Mouse (Mus musculus) v-Abl transformed pro-B cells (cell line): Measurements from ENCODE around the gene Lgals12.

Experiments
- in situ Hi-C, 2 experiments: fragments of 400-800 bp; cut with MboI; formaldehyde crosslinking; loops; one replicate each; pipeline ENCODE4 v1.15.1; 2025; ENCODE audit not compliant: unreplicated experiment in 2 of 2

Gene Lgals12

GRCm38 (mm10) chr19:7606801-7607689, at the start of gene Lgals12:
Gene Lgals12 (minus strand): TSS chr19:7607193.
- in situ Hi-C loops = no loop called here

GRCm38 (mm10) chr19:7648913-7649666, 42.1 kb upstream of the Lgals12 start:
- in situ Hi-C loops = no loop called here

- in situ Hi-C loops = no loop called here
Measured at GRCm38 (mm10) chr19:7633786-7634185, 26.8 kb upstream of the Lgals12 start.

DNA sequence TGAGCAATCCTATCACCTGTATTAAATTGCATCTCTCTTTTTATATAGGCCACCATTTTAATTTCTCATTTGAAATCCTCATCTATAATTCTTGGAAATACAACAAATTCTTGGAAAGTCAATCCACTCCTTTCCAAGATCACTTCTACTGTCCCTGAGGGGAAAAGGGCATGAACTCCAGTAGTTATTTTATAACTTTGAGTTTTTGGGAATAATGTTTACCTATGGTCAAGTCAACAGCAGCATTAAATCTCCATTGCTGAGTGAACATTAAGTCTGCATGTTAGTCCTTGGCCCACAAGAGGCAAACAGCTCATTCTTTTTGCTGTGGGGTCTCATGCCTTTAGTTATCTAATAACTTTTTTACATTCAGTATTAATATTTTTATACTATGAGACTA, 26.0 kb upstream of the Lgals12 start:
- in situ Hi-C loops = no loop called here

- in situ Hi-C loops = loop anchor here in 1 of 2 experiments (10.0 kb wide), 1 partner anchor 553 kb away; no protein-coding TSS in a partner anchor
Measured at GRCm38 (mm10) chr19:7617696-7618095, 10.7 kb upstream of the Lgals12 start.

DNA sequence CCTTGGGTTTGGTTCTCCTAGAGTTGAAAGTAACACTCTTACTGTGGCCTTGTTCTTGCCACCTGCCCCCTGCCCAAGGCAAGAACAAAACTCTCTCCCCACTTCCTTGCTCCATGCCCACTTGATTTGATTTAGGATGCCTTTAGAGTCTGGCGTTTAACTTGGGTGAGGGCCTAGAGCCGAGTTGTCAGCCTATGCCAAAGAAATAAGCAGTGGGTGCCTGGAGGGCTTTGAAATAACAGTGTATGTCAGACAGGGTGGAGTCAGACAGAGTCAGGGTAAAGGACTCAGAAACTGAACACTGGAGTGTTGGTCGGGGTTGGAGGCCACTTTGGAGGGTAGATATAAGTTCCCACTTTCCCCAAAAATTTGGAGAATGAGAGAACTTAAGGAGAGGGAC, 10.1 kb upstream of the Lgals12 start:
- in situ Hi-C loops = loop anchor here in 1 of 2 experiments (10.0 kb wide), 1 partner anchor 552 kb away; no protein-coding TSS in a partner anchor

- in situ Hi-C loops = loop anchor here in 1 of 2 experiments (10.0 kb wide), 1 partner anchor 552 kb away; no protein-coding TSS in a partner anchor
Measured at GRCm38 (mm10) chr19:7616231-7616930, 9.4 kb upstream of the Lgals12 start.

- in situ Hi-C loops = loop anchor here in 1 of 2 experiments (10.0 kb wide), 1 partner anchor 548 kb away; no protein-coding TSS in a partner anchor
Measured at GRCm38 (mm10) chr19:7613151-7613550, 6.2 kb upstream of the Lgals12 start.

DNA sequence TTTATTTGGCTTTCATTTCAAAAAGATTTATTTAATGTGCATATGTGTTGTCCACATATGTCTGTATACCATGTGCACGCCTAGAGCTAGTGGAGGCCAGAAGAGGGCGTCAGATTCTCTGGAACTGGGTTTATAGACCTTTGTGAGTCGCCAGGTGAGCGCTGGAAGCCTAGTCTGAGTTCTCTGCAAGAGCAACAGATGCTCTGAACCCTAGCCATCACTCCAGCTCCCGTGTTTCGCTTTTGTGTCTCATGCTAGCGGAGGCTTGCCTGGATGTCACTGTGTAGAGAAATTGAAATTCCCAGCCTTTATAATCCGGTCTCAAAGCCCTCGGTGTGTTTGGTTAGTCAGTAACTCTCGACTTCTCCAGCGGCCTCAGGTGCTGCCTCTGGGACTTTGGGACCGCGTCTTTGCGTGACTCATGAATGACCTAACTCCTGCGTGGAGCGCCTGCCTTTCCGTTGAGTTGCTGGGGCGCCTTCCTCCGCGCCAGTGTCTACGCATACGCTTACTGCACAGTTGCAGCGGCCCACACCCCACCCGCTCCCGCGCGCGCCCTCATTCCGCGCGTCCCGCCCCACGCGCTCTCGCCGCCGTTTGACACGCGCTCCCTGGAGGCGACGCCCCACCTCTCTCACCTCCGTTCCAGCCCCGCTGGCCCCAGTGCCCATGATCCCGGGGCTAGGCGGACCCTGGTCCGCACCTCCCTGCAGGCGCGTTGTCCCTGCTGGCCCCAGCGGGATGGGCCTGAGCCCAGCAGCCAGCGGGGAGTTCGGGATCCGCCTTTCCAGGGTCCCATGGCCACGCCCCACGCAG, 5.2 kb upstream of the Lgals12 start, which contains the start of gene Hrasls5:
Gene Hrasls5, plus strand, starts transcription at position 600 of the 816 bp plus-strand sequence.
- in situ Hi-C loops = loop anchor here in 1 of 2 experiments (10.0 kb wide), 1 partner anchor 547 kb away; no protein-coding TSS in a partner anchor

- in situ Hi-C loops = no loop called here
Measured at GRCm38 (mm10) chr19:7607690-7608201, 753 bp upstream of the Lgals12 start.

DNA sequence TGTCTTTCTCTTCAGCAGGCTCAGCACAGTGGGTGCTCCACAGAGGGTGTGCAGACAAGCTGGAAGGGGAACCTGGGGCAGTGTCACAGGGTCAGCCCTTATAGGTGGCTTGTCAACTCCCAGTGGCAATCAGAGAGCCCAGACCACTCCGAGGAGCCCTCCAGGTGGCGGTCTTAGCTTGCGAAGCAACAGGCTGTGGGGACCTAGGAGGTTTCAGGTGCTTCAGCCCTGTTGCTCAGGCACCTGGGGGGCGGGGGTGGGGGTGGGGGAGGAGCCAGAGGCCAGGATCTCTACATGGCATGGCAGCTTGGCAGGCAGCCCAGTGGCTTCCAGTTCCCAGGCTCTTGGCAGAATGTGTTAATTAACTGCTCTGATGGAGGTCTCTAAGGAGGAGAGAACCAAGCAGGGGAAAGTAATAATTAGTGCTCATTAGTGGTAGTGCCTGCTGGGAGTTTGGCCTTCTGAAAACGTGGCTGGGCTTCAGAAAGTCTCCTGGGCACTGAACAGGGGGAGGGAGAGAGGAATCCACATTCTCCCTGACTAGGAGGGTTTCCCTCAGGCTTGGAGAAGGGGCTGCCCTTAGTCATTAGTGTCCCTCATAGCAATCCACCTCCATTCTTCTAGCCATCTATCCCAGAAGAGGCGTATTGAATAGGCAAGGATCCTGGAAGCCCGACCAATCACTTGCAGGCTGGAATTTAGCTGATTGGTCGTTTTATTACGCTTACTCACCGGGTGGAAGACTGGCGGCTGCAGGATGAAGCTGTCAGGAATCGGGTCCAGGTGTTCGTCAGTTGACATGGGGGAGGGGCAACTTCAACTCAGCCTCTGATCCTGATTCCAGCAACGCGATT, 836 bp downstream of the Lgals12 start:
- in situ Hi-C loops = no loop called here

- in situ Hi-C loops = no loop called here
Measured at GRCm38 (mm10) chr19:7605013-7605412, 2.0 kb downstream of the Lgals12 start.

- in situ Hi-C loops = no loop called here
Measured at GRCm38 (mm10) chr19:7604107-7604506, 2.9 kb downstream of the Lgals12 start.

- in situ Hi-C loops = no loop called here
Measured at GRCm38 (mm10) chr19:7601551-7601950, 5.4 kb downstream of the Lgals12 start.

DNA sequence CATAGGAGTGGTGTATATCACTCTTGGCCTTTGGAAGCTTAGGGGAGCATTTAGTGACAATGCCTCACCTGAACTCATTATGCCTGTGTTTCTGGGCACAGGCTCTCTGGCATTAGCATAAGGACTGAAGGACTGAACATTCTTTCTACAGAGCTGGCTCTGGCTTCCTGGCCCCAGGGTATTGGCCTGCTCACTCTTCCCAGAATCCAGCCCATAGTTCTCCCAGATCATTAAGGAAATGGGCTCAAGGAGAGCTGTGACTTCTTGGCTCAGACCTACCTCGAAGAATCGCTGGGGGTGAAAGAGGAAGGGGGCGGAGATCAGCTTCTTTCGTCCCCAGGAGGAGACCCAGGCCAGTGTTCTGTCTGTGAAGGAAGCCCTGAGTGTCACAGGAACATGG, 8.5 kb downstream of the Lgals12 start:
- in situ Hi-C loops = loop anchor here (5.0 to 10.0 kb wide), 4 partner anchors 66 to 534 kb away; no protein-coding TSS in a partner anchor

- in situ Hi-C loops = loop anchor here (5.0 to 10.0 kb wide), 4 partner anchors 63 to 531 kb away; no protein-coding TSS in a partner anchor
Measured at GRCm38 (mm10) chr19:7595534-7595933, 11.5 kb downstream of the Lgals12 start.

DNA sequence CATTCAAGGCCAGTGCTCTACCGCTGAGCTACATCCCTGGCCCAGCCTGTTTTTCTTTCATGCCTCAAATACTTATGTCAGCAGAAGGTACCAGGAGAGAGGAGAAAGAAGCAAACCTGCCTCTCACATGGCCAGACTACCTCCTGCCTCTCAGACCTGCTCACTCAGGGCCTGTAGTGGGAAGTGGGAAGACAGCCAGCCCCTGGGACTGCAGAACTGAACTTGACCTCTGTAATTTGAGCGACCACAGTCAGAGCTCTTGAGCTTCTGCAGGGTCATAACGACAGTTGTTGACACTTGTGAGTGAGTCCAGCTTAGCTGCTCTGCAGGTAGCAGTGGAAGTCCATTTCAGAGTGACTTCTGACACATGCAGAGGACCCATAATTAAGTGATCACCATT, 15.0 kb downstream of the Lgals12 start:
- in situ Hi-C loops = loop anchor here in 1 of 2 experiments (10.0 kb wide), 2 partner anchors 147 to 527 kb away; no protein-coding TSS in a partner anchor

- in situ Hi-C loops = loop anchor here in 1 of 2 experiments (10.0 kb wide), 2 partner anchors 146 to 526 kb away; no protein-coding TSS in a partner anchor
Measured at GRCm38 (mm10) chr19:7590795-7591194, 16.2 kb downstream of the Lgals12 start.
